Mouse (Mus musculus): ENCODE data around the gene Snd1. TPM values are rescaled to one million over a fixed set of nuclear protein-coding genes. Genes with fewer than 3 reads are reported as not detected.
"Not testable (repeated sequence)": the region's sequence is repeated elsewhere in the genome, so short reads cannot be mapped to it uniquely, and the experiment has no call there.

Gene Snd1
- polyA plus RNA-seq, 1 experiment from 2014 or later = 120 TPM

- no peaks in the 10 kb centered on the region for H3K4me1 ChIP-seq
- 80% methylated on average over 11 of the region's 11 CpGs for WGBS
- H3K9me3 ChIP-seq = no peaks in the 10 kb centered on the region
- no peaks in the 10 kb centered on the region for H3K36me3 ChIP-seq
- H3K27me3 ChIP-seq = no peaks in the 10 kb centered on the region
- no peak overlapping the region for H3K4me3 ChIP-seq
- H3K27ac ChIP-seq = no peak overlapping the region
- no peak overlapping the region for H3K9ac ChIP-seq
- H3K4me2 ChIP-seq = no peak overlapping the region
- ATAC-seq (ENCODE audit: insufficient number of reproducible peaks, low FRiP score, low TSS enrichment, low read depth) = no peak
Observed at GRCm38 (mm10) chr6:28923091-28923824, 448.3 kb downstream of the Snd1 start.

GRCm38 (mm10) chr6:28923837-28924236 lies 448.9 kb downstream of the Snd1 start:
- Histone ChIP-seq H3K27ac (no peak overlapping the region), H3K9me3 (no peaks in the 10 kb centered on the region), H3K4me1 (no peaks in the 10 kb centered on the region), H3K4me2 (no peak overlapping the region), H3K9ac (no peak overlapping the region), H3K36me3 (no peaks in the 10 kb centered on the region), H3K4me3 (no peak overlapping the region), H3K27me3 (no peaks in the 10 kb centered on the region)
- 74% methylated on average over 10 of the region's 10 CpGs for WGBS
- no peak for ATAC-seq (ENCODE audit: insufficient number of reproducible peaks, low FRiP score, low TSS enrichment, low read depth)

- H3K4me2 ChIP-seq; H3K27me3 ChIP-seq; H3K9ac ChIP-seq; H3K36me3 ChIP-seq; H3K9me3 ChIP-seq; H3K27ac ChIP-seq; H3K4me3 ChIP-seq; ATAC-seq (ENCODE audit: insufficient number of reproducible peaks, low FRiP score, low TSS enrichment, low read depth): not testable (repeated sequence)
- H3K4me1 ChIP-seq = peaks cover 20% of the 10 kb centered on the region
- WGBS = 88% methylated on average over 8 of the region's 24 CpGs
Observed at GRCm38 (mm10) chr6:28927987-28928386, 453.0 kb downstream of the Snd1 start.

- H3K4me2 ChIP-seq; H3K36me3 ChIP-seq; ATAC-seq (ENCODE audit: insufficient number of reproducible peaks, low FRiP score, low TSS enrichment, low read depth); H3K27me3 ChIP-seq; H3K9me3 ChIP-seq; H3K9ac ChIP-seq; H3K4me3 ChIP-seq; H3K27ac ChIP-seq: not testable (repeated sequence)
- 81% methylated on average over 20 of the region's 25 CpGs for WGBS
- H3K4me1 ChIP-seq = peaks cover 20% of the 10 kb centered on the region
Observed at GRCm38 (mm10) chr6:28929169-28929803, 454.3 kb downstream of the Snd1 start.

- H3K27ac ChIP-seq = no peak overlapping the region
- H3K36me3 ChIP-seq = no peaks in the 10 kb centered on the region
- H3K9ac ChIP-seq = no peak overlapping the region
- H3K4me1 ChIP-seq = peaks cover 20% of the 10 kb centered on the region
- no peaks in the 10 kb centered on the region for H3K9me3 ChIP-seq
- no peak for ATAC-seq (ENCODE audit: insufficient number of reproducible peaks, low FRiP score, low TSS enrichment, low read depth)
- peak overlapping the region; percentile 51 for H3K4me2 ChIP-seq
- no peaks in the 10 kb centered on the region for H3K27me3 ChIP-seq
- no peak overlapping the region for H3K4me3 ChIP-seq
- WGBS = 18% methylated on average over 9 of the region's 9 CpGs
Observed at GRCm38 (mm10) chr6:28931234-28931633, 456.3 kb downstream of the Snd1 start.

- 0% methylated on average over 12 of the region's 13 CpGs for WGBS
- no peaks in the 10 kb centered on the region for H3K9me3 ChIP-seq
- no peak for ATAC-seq (ENCODE audit: insufficient number of reproducible peaks, low FRiP score, low TSS enrichment, low read depth)
- H3K9ac ChIP-seq = no peak overlapping the region
- H3K4me3 ChIP-seq = peak overlapping the region; percentile 28
- no peak overlapping the region for H3K27ac ChIP-seq
- H3K27me3 ChIP-seq = no peaks in the 10 kb centered on the region
- peak overlapping the region; percentile 51 for H3K4me2 ChIP-seq
- no peaks in the 10 kb centered on the region for H3K36me3 ChIP-seq
- peaks cover 20% of the 10 kb centered on the region for H3K4me1 ChIP-seq
Observed at GRCm38 (mm10) chr6:28931636-28932327, 456.8 kb downstream of the Snd1 start.

GRCm38 (mm10) chr6:28932328-28932937 lies 457.5 kb downstream of the Snd1 start:
- no peak for ATAC-seq (ENCODE audit: insufficient number of reproducible peaks, low FRiP score, low TSS enrichment, low read depth)
- Histone ChIP-seq H3K4me1 (peaks cover 20% of the 10 kb centered on the region), H3K9ac (no peak overlapping the region), H3K27ac (no peak overlapping the region), H3K4me3 (peak overlapping the region; percentile 28), H3K4me2 (peak overlapping the region; percentile 51), H3K27me3 (no peaks in the 10 kb centered on the region), H3K9me3 (no peaks in the 10 kb centered on the region), H3K36me3 (no peaks in the 10 kb centered on the region)
- WGBS = 6% methylated on average over 19 of the region's 19 CpGs

- H3K27ac ChIP-seq = no peak overlapping the region
- H3K9me3 ChIP-seq = no peaks in the 10 kb centered on the region
- no peak overlapping the region for H3K4me3 ChIP-seq
- H3K4me2 ChIP-seq = no peak overlapping the region
- WGBS = 89% methylated on average over 7 of the region's 7 CpGs
- H3K36me3 ChIP-seq = no peaks in the 10 kb centered on the region
- H3K9ac ChIP-seq = no peak overlapping the region
- ATAC-seq (ENCODE audit: insufficient number of reproducible peaks, low FRiP score, low TSS enrichment, low read depth) = no peak
- peaks cover 20% of the 10 kb centered on the region for H3K4me1 ChIP-seq
- no peaks in the 10 kb centered on the region for H3K27me3 ChIP-seq
Observed at GRCm38 (mm10) chr6:28935736-28936135, 460.8 kb downstream of the Snd1 start.

- Histone ChIP-seq H3K4me2 (no peak overlapping the region), H3K27me3 (no peaks in the 10 kb centered on the region), H3K4me3 (no peak overlapping the region), H3K4me1 (no peaks in the 10 kb centered on the region; the same call in 1 of the 2 replicates), H3K9ac (no peak overlapping the region), H3K9me3 (no peaks in the 10 kb centered on the region), H3K27ac (no peak overlapping the region), H3K36me3 (no peaks in the 10 kb centered on the region)
- ATAC-seq (ENCODE audit: insufficient number of reproducible peaks, low FRiP score, low TSS enrichment, low read depth) = no peak
- 41% methylated on average over 9 of the region's 9 CpGs for WGBS
Observed at GRCm38 (mm10) chr6:28947254-28947653, 472.3 kb downstream of the Snd1 start.

GRCm38 (mm10) chr6:28949269-28949668 lies 474.3 kb downstream of the Snd1 start:
- Histone ChIP-seq H3K4me3 (no peak overlapping the region), H3K4me2 (no peak overlapping the region), H3K36me3 (no peaks in the 10 kb centered on the region), H3K27me3 (no peaks in the 10 kb centered on the region), H3K4me1 (no peaks in the 10 kb centered on the region; the same call in 1 of the 2 replicates), H3K9ac (no peak overlapping the region), H3K9me3 (no peaks in the 10 kb centered on the region), H3K27ac (no peak overlapping the region)
- 18% methylated on average over 12 of the region's 12 CpGs for WGBS
- ATAC-seq (ENCODE audit: insufficient number of reproducible peaks, low FRiP score, low TSS enrichment, low read depth) = no peak

GRCm38 (mm10) chr6:28955581-28955980 lies 480.6 kb downstream of the Snd1 start:
- no peak overlapping the region for H3K27ac ChIP-seq
- no peaks in the 10 kb centered on the region for H3K9me3 ChIP-seq
- no peak for ATAC-seq (ENCODE audit: insufficient number of reproducible peaks, low FRiP score, low TSS enrichment, low read depth)
- no peaks in the 10 kb centered on the region for H3K27me3 ChIP-seq
- H3K4me1 ChIP-seq = no peaks in the 10 kb centered on the region
- H3K36me3 ChIP-seq = no peaks in the 10 kb centered on the region
- no peak overlapping the region for H3K9ac ChIP-seq
- 20% methylated on average over 11 of the region's 11 CpGs for WGBS
- no peak overlapping the region for H3K4me2 ChIP-seq
- no peak overlapping the region for H3K4me3 ChIP-seq

GRCm38 (mm10) chr6:28957486-28957885 lies 482.5 kb downstream of the Snd1 start:
- no peak overlapping the region for H3K9ac ChIP-seq
- 33% methylated on average over 10 of the region's 10 CpGs for WGBS
- no peak overlapping the region for H3K27ac ChIP-seq
- no peaks in the 10 kb centered on the region for H3K9me3 ChIP-seq
- no peak for ATAC-seq (ENCODE audit: insufficient number of reproducible peaks, low FRiP score, low TSS enrichment, low read depth)
- H3K4me2 ChIP-seq = no peak overlapping the region
- H3K27me3 ChIP-seq = no peaks in the 10 kb centered on the region
- no peaks in the 10 kb centered on the region for H3K4me1 ChIP-seq
- no peaks in the 10 kb centered on the region for H3K36me3 ChIP-seq
- H3K4me3 ChIP-seq = no peak overlapping the region

All from limb, embryonic 15.5 days (tissue).